Mouse (Mus musculus): ENCODE data around the gene Gm12169.
A peak's percentile ranks its signal among the peaks of the same experiment; 100 is the strongest.
"Not testable (repeated sequence)": the region's sequence is repeated elsewhere in the genome, so short reads cannot be mapped to it uniquely, and the experiment has no call there.

Gm12169 gene

DNA sequence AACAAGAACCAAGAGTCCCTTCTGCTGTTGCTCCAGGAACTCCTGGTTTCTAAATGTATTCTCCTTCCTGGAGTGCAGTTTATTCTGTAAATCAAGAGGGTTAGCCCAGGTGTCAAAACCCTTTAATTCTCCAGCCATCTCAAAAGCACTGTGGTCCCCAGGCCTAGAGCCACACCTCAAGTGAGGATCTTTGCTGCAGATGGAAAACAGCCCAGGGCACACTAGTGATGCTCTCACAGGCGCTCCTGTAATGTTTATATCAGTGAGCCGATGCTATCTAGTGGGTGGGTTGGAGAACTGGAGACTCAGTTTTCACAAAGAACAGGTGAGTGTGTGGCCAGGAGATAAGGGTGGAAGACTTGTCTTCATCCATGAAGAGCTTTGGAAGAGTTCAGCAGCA is at the start of gene Gm12169:
Gm12169 (plus strand) TSS at position 301 of the 400 bp plus-strand sequence.
- DNase-seq (ENCODE audit: low read depth, low spot score): no peak

GRCm38 (mm10) chr11:46474220-46474619 is 49.8 kb upstream of the Gm12169 start:
- DNase-seq (ENCODE audit: low read depth, low spot score): peak; percentile 51

DNA sequence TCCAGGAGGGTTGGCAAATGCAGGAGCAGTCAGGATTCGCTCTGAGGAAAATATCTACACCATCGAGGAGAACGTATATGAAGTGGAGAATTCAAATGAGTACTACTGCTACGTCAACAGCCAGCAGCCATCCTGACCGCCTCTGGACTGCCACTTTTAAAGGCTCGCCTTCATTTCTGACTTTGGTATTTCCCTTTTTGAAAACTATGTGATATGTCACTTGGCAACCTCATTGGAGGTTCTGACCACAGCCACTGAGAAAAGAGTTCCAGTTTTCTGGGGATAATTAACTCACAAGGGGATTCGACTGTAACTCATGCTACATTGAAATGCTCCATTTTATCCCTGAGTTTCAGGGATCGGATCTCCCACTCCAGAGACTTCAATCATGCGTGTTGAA is 44.7 kb upstream of the Gm12169 start:
- DNase-seq (ENCODE audit: low read depth, low spot score): no peak

- no peak for DNase-seq (ENCODE audit: low read depth, low spot score)
Measured at GRCm38 (mm10) chr11:46480517-46480916, 43.5 kb upstream of the Gm12169 start.

DNA sequence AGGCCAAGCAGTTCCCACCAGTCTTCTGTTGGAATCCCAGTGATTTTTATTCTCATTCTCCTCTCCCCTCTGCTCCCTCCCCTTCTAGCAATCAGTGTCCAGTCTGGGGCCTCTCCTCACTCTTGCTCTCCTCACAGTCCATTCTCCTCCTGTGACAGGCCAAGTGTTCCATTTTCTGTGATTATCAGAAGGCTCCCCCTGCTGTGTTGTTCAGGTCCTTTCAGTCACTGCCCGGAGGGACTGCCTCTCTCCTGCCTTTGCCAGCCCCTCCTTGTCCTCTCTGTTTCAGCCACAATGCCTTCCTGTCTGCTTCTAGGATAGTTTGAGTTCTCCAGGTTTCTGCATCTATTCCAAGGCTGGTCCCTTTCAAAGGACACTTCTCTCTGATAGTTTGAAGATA is 35.8 kb upstream of the Gm12169 start:
- peak; percentile 14 for DNase-seq (ENCODE audit: low read depth, low spot score)

GRCm38 (mm10) chr11:46488650-46489049 is 35.4 kb upstream of the Gm12169 start:
- no peak for DNase-seq (ENCODE audit: low read depth, low spot score)

- peak; percentile 61 for DNase-seq (ENCODE audit: low read depth, low spot score)
Measured at GRCm38 (mm10) chr11:46507146-46507545, 16.9 kb upstream of the Gm12169 start.

GRCm38 (mm10) chr11:46509900-46510299 is 14.1 kb upstream of the Gm12169 start:
- DNase-seq (ENCODE audit: low read depth, low spot score): no peak

- not testable (repeated sequence) for DNase-seq (ENCODE audit: low read depth, low spot score)
Measured at GRCm38 (mm10) chr11:46521341-46521740, 2.7 kb upstream of the Gm12169 start.

DNA sequence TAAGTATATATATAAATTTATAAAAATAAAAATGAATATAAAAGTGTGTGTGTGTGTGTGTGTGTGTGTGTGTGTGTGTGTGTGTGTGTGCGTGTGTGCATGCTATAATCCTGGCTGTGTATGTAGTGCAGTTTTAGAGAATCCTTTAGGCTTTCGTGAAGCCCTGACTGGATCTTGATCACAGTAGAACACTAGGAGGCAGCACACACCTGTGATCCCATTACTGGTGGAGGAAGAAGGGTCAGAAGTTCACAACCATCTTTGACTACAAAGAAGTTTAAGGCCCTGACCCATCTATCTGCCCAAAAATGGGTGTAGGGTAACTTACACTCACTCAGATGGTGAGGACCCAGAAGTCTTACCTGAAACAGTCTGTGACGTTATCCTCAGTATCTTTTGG is 1.3 kb upstream of the Gm12169 start:
- DNase-seq (ENCODE audit: low read depth, low spot score): peak; percentile 63

DNA sequence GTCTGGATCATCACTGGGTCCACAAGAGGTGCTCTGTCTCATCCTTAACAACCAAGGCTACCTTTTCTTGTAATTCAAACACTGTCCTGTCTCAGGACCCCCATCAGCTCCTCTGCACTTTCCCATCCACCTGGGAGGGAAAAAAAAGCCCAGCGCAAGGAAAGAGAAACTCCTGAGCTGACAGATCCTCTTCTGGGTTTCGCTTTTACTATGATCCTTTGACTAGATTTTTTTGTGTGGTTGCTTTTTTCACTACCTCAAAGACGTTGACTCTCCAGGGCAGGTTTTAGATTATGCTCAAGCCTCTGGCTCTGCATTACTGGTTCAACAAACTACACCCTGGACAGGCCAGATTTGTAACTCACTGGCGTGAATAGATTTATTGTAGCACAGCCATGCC is 6.1 kb downstream of the Gm12169 start:
- no peak for DNase-seq (ENCODE audit: low read depth, low spot score)

DNA sequence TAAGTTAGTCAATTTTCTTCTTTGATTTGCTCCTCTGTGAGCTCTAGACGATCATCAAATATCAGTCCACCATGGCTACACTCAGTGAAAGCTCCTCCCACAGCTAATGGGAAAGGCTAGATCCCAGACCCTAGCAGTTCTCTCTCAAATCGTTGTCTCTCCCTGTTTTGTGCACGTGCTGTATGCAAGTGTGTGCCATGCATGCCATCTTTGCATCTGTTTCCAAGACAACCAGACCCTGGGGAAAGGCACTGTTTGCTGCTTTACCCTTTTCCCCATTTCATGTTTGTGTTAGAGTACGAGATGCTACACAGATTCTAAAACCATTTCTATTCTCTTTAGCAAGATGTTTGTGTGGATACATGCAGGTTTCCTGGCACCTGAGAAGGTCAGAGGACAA is 13.0 kb downstream of the Gm12169 start:
- no peak for DNase-seq (ENCODE audit: low read depth, low spot score)

- DNase-seq (ENCODE audit: low read depth, low spot score): no peak
Measured at GRCm38 (mm10) chr11:46543530-46543929, 19.5 kb downstream of the Gm12169 start.

- no peak for DNase-seq (ENCODE audit: low read depth, low spot score)
Measured at GRCm38 (mm10) chr11:46549721-46550120, 25.7 kb downstream of the Gm12169 start.

GRCm38 (mm10) chr11:46552741-46553140 is 28.7 kb downstream of the Gm12169 start:
- no peak for DNase-seq (ENCODE audit: low read depth, low spot score)

DNA sequence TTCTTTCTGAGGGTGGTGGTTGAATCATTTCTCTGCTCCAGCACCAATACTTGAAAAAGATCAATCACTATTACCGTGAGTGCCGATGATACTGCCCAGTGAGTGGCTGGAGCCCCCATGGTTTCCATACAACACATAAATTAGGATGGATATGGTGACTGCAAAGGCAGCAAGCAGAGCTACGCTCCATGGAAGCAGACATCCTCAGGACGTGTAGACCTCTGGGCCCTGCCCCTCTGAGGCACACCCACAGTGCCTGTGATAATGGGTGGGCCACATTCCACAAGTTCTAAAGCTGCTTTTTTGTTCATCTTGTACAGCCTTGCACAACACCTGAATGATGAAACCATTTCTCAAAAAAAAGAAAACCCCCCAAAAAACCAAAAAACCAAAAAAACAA is 37.1 kb downstream of the Gm12169 start:
- DNase-seq (ENCODE audit: low read depth, low spot score): no peak

DNA sequence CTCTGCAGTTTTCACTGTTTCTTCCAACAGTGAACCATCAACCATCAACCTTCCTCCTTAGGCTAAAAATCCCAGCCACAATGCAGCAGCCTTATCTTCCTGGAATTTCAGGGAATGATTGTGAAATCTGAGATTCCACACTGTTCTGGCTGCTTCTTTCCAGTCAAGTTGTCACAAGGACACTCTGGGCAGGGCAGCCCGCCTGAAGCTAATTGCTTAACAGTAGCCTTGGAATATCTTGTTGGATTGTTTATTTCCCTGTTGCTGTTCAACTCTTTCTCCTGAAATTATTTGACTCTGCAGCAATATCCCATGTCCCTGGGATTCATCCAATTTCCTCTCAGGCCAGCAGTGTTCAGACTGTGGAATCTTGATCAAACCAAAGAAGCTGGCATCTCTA is 40.7 kb downstream of the Gm12169 start:
- DNase-seq (ENCODE audit: low read depth, low spot score): no peak

DNA sequence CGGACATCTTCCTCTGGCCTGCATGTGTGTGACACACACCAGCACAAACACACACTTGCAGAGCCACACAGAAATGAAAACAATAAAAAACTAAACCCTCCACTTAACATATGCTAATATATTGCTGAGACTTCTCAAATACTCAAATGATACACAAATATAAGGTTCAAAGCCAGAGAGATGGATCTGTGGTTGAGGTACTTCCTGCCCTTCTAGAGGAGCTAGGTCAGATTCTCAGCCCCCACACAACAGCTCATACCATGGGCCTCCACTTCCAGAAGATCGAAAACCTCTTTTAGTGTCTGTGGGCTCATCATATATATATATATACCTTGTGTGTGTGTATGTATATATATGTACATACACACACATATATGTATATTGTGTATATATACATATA is 42.0 kb downstream of the Gm12169 start:
- DNase-seq (ENCODE audit: low read depth, low spot score): peak; percentile 32

DNA sequence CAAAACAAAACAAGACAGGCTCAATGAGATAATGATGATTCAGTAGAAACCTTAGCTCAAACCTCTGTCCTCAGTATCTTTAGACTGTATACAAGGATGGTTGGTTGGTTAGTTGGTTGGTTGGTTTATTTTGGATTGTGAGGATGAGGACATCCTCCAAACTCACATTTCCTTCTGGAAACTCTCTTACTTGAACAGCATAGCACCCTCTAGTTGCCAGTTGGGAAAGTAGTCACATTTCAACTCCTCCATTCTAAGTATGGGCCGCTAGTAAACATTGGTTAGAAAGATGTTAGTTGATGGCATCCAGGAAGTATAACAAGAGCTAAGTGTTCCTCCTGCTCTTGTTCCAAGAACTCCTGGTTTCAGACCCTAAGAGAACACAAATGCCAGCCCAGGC is 45.1 kb downstream of the Gm12169 start:
- peak; percentile 22 for DNase-seq (ENCODE audit: low read depth, low spot score)

DNA sequence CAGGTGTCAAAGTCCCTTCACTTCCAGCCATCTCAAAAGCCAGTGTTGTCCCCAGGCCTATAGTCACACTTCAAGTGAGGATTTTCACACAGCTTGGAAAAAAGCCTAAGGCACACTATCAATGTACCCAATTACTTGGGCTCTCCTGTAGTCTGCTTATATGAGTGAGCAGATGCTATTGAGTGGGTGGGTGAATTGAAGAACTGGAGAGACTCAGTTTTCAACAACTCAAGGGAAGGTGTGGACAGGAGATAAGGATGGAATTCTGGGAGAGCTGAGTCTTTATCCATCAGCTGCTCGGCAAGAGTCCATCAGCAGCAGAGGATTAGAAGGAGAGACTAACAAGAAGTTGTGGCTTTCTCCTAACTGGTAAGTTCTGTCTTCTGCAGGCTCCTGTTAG is 47.3 kb downstream of the Gm12169 start, which contains the start of gene BC053393:
BC053393 (plus strand) TSS at position 210 of the 400 bp plus-strand sequence.
- no peak for DNase-seq (ENCODE audit: low read depth, low spot score)

DNA sequence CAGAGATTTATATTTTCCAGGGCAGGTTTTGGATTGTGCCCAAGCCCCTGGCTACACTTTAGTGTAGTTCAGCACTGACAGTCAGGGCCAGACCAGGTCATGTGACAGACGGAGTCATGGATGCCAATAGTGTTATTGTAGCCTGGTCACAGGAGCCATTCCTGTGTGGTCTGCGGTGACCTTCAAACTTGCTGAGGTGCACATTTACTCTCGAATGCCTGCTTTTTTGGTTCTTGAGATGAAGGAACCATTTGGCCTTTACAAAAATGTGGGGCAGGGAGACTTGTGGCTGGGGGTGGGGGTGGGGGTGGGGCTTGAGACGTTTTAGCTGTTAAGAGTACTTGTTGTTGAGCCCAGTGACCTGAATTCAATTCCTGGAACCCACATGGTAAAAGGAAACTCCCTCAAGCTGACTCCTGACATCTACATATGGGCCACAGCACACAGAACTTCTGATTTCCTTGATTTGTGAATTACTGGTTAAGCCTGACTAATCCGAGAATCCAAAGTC is 54.8 kb downstream of the Gm12169 start:
- DNase-seq (ENCODE audit: low read depth, low spot score): peak; percentile 55

- no peak for DNase-seq (ENCODE audit: low read depth, low spot score)
Measured at GRCm38 (mm10) chr11:46580428-46580827, 56.4 kb downstream of the Gm12169 start.

DNA sequence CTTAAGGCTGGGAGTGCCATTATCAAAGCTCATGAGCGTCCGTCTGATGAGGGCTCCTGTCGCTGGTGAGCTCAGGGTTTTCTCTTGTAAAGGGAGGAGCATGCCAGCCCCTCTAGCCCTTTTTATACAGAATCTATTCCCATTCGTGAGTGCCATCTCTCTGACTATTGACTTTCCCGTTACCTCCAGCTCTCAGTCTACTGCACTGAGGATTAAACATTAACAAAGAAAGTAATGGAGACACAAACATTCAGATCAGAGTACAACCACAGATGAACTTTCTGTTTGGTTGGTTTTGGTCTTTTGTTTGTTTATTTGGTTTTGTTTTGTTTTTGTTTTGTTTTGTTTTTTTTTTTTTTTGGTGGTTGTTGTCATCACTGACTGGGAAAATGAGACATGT is 58.7 kb downstream of the Gm12169 start:
- DNase-seq (ENCODE audit: low read depth, low spot score): no peak

Measured in CD4-positive, CD25-positive, alpha-beta regulatory T cell, adult 2 months (primary cell).